Mouse (Mus musculus): ENCODE measurements around the gene Speg. TPM values are rescaled to one million over a fixed set of nuclear protein-coding genes. Genes with fewer than 3 reads are reported as not detected.

The Speg gene
- polyA plus RNA-seq (2012; rRNA removed) = 11.0 and 12.1 TPM in 2 replicates

GRCm38 (mm10) chr1:75374950-75375936, at the start of gene Speg:
TSS of gene Speg (plus strand) at chr1:75375297.
- Histone ChIP-seq H3K4me1 (replicated peaks; ENCODE audit: control insufficient read depth, insufficient read depth, low read length) (no peaks in the 10 kb centered on the region), H3K36me3 (ENCODE audit: control insufficient read depth, insufficient read depth, low read length) (no peaks in the 10 kb centered on the region), H3K4me3 (ENCODE audit: control insufficient read depth, insufficient read depth, low read length) (no peak within 1 kb of the TSS), H3K27me3 (ENCODE audit: control insufficient read depth, insufficient read depth, low read length) (0 out of 2 replicates have a peak, but pooled peaks cover 7% of the 10 kb centered on the region), H3K27ac (ENCODE audit: control insufficient read depth, insufficient read depth, low read length) (no peak within 1 kb of the TSS)
- no peak for TF ChIP-seq POLR2A (IDR thresholded peaks at IDR 0.05; ENCODE audit: control insufficient read depth, extremely low read depth, insufficient read depth, low read length, poor library complexity)
- no peak for TF ChIP-seq CTCF (IDR thresholded peaks at IDR 0.05; ENCODE audit: borderline replicate concordance, control insufficient read depth, extremely low read depth, insufficient read depth, low read length, poor library complexity)
- no peak for DNase-seq
- WGBS = 21% methylated on average over 57 of the region's 57 CpGs

DNA sequence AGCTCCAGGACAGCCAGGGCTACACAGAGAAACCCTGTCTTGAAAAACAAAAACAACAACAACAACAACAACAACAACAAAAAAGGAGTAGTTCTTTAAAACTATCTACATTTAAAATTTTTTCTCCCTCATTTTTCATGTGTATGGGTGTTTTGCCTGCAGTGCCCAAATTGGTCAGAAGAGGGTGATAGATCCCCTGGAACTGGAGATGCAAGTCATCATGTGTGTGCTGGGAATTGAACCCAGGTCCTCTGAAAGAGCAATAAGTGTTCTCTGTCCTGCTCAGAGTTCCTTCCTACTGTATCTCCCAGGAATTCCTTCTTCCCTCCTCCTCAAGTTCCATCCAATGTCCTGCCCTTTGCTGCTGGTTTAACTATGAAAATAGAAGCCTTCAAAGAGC, 47.6 kb upstream of the Speg start:
- TF ChIP-seq POLR2A (IDR thresholded peaks at IDR 0.05; ENCODE audit: control insufficient read depth, extremely low read depth, insufficient read depth, low read length, poor library complexity) = no peak
- no peak for TF ChIP-seq CTCF (IDR thresholded peaks at IDR 0.05; ENCODE audit: borderline replicate concordance, control insufficient read depth, extremely low read depth, insufficient read depth, low read length, poor library complexity)
- H3K27ac ChIP-seq (ENCODE audit: control insufficient read depth, insufficient read depth, low read length) = no peak overlapping the region
- no peak overlapping the region for H3K4me3 ChIP-seq (ENCODE audit: control insufficient read depth, insufficient read depth, low read length)
- DNase-seq = no peak
- no peaks in the 10 kb centered on the region for H3K4me1 ChIP-seq (replicated peaks; ENCODE audit: control insufficient read depth, insufficient read depth, low read length)
- no peaks in the 10 kb centered on the region for H3K27me3 ChIP-seq (ENCODE audit: control insufficient read depth, insufficient read depth, low read length)
- no peaks in the 10 kb centered on the region for H3K36me3 ChIP-seq (ENCODE audit: control insufficient read depth, insufficient read depth, low read length)

GRCm38 (mm10) chr1:75331271-75331670, 43.8 kb upstream of the Speg start:
- TF ChIP-seq CTCF (IDR thresholded peaks at IDR 0.05; ENCODE audit: borderline replicate concordance, control insufficient read depth, extremely low read depth, insufficient read depth, low read length, poor library complexity) = no peak
- TF ChIP-seq POLR2A (IDR thresholded peaks at IDR 0.05; ENCODE audit: control insufficient read depth, extremely low read depth, insufficient read depth, low read length, poor library complexity) = no peak
- no peak for DNase-seq
- 80% methylated on average over 1 of the region's 1 CpGs for WGBS
- Histone ChIP-seq H3K27me3 (ENCODE audit: control insufficient read depth, insufficient read depth, low read length) (no peaks in the 10 kb centered on the region), H3K27ac (ENCODE audit: control insufficient read depth, insufficient read depth, low read length) (no peak overlapping the region), H3K4me3 (ENCODE audit: control insufficient read depth, insufficient read depth, low read length) (no peak overlapping the region), H3K36me3 (ENCODE audit: control insufficient read depth, insufficient read depth, low read length) (no peaks in the 10 kb centered on the region), H3K4me1 (replicated peaks; ENCODE audit: control insufficient read depth, insufficient read depth, low read length) (no peaks in the 10 kb centered on the region)

DNA sequence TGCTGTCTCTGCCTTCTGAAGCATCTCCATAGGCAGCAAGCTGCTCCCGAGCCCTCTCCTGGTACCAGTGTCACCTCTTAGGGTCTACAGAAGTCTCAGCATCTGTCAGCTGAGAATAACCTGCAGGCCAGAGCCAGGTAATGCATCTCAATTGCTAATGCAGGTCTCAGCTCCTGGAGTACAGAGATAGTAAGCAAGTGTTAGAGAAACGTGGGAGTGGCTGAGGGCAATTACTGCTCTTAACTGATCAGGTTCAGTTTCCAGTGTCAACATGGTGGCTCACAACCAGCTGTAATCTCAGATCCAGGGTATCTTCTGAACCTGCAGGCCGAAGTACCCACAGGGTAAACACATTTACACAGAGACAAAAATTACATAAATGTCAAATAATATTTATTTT, 38.6 kb upstream of the Speg start:
- Histone ChIP-seq H3K4me1 (replicated peaks; ENCODE audit: control insufficient read depth, insufficient read depth, low read length) (no peaks in the 10 kb centered on the region), H3K27me3 (ENCODE audit: control insufficient read depth, insufficient read depth, low read length) (no peaks in the 10 kb centered on the region), H3K27ac (ENCODE audit: control insufficient read depth, insufficient read depth, low read length) (no peak overlapping the region), H3K4me3 (ENCODE audit: control insufficient read depth, insufficient read depth, low read length) (no peak overlapping the region), H3K36me3 (ENCODE audit: control insufficient read depth, insufficient read depth, low read length) (no peaks in the 10 kb centered on the region)
- TF ChIP-seq CTCF (IDR thresholded peaks at IDR 0.05; ENCODE audit: borderline replicate concordance, control insufficient read depth, extremely low read depth, insufficient read depth, low read length, poor library complexity) = no peak
- no peak for TF ChIP-seq POLR2A (IDR thresholded peaks at IDR 0.05; ENCODE audit: control insufficient read depth, extremely low read depth, insufficient read depth, low read length, poor library complexity)
- no peak for DNase-seq
- WGBS = 94% methylated on average over 3 of the region's 3 CpGs

DNA sequence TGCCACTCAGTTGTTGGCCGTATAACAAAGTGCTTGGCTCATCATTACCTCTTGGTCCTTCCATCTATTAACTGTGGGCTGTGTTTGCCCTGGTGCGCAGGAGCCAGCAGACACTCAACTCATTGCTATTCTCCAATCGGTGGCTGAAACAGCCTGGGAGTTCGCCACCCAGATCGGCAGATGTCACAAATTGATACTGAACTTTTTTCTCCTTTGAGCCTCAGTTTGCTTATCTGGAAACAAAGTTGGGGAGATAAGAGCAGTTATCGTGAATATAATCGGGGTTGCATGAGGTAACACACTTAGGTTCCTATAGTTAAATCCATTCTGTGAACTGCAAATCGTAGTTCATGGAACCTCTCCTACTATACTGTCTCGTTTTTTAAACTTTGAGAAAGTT, 38.0 kb upstream of the Speg start:
- no peak overlapping the region for H3K4me3 ChIP-seq (ENCODE audit: control insufficient read depth, insufficient read depth, low read length)
- DNase-seq = no peak
- no peaks in the 10 kb centered on the region for H3K4me1 ChIP-seq (replicated peaks; ENCODE audit: control insufficient read depth, insufficient read depth, low read length)
- TF ChIP-seq CTCF (IDR thresholded peaks at IDR 0.05; ENCODE audit: borderline replicate concordance, control insufficient read depth, extremely low read depth, insufficient read depth, low read length, poor library complexity) (no peak), POLR2A (IDR thresholded peaks at IDR 0.05; ENCODE audit: control insufficient read depth, extremely low read depth, insufficient read depth, low read length, poor library complexity) (no peak)
- H3K27me3 ChIP-seq (ENCODE audit: control insufficient read depth, insufficient read depth, low read length) = no peaks in the 10 kb centered on the region
- H3K27ac ChIP-seq (ENCODE audit: control insufficient read depth, insufficient read depth, low read length) = no peak overlapping the region
- no peaks in the 10 kb centered on the region for H3K36me3 ChIP-seq (ENCODE audit: control insufficient read depth, insufficient read depth, low read length)
- whole genome bisulfite sequencing = 90% methylated on average over 9 of the region's 9 CpGs

DNA sequence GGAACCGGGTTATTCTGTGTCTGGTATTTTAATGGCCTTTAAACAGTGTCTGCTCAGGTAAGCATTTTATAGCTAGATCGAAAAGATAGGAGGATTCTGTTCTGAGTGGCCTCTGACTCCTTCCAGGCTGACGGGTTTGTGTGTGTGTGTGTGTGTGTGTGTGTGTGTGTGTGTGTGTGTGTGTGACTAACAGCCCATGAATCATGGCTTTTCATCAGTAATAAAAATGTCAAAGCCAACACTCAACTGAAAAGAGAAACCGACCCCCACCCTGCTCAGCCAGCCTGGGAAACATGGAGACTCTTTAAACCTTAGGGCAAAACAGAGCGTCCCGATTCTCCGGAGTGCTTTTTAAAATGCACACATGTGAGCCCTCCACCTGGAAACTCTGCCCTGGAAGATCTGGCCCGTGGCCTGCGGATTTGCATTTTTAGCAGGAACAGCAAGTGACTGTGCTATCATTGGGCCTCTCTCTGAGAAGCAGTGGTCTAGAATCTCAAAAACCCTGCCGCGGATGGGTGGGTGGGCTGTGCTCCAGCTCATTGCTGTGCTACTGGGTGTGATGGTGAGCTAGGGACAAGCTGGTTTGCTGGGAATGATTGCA, 36.9 kb upstream of the Speg start:
- H3K4me3 ChIP-seq (ENCODE audit: control insufficient read depth, insufficient read depth, low read length) = no peak overlapping the region
- no peak overlapping the region for H3K27ac ChIP-seq (ENCODE audit: control insufficient read depth, insufficient read depth, low read length)
- WGBS = 39% methylated on average over 11 of the region's 11 CpGs
- no peak for DNase-seq
- no peaks in the 10 kb centered on the region for H3K4me1 ChIP-seq (replicated peaks; ENCODE audit: control insufficient read depth, insufficient read depth, low read length)
- no peaks in the 10 kb centered on the region for H3K27me3 ChIP-seq (ENCODE audit: control insufficient read depth, insufficient read depth, low read length)
- TF ChIP-seq POLR2A (IDR thresholded peaks at IDR 0.05; ENCODE audit: control insufficient read depth, extremely low read depth, insufficient read depth, low read length, poor library complexity) (no peak), CTCF (IDR thresholded peaks at IDR 0.05; ENCODE audit: borderline replicate concordance, control insufficient read depth, extremely low read depth, insufficient read depth, low read length, poor library complexity) (no peak)
- H3K36me3 ChIP-seq (ENCODE audit: control insufficient read depth, insufficient read depth, low read length) = no peaks in the 10 kb centered on the region
